Mouse (Mus musculus) gastrocnemius, adult 18-20 months (tissue): ENCODE data around the gene Slc36a2. TPM values are rescaled to one million over a fixed set of nuclear protein-coding genes. Genes with fewer than 3 reads are reported as not detected.

ENCODE experiments used
- DNase-seq: peaks from one replicate; pipeline ENCODE4 v3.0.0; 2021; ENCODE audit warnings: low spot score
- total RNA-seq, 2 experiments: library from RNA; stranded (reverse); gene quantifications; 2 replicates each; pipeline ENCODE4 v1.2.3; 2021

Gene Slc36a2
- total RNA-seq, 2 experiments from 2014 or later = 0.66 to 1.4 TPM

DNA sequence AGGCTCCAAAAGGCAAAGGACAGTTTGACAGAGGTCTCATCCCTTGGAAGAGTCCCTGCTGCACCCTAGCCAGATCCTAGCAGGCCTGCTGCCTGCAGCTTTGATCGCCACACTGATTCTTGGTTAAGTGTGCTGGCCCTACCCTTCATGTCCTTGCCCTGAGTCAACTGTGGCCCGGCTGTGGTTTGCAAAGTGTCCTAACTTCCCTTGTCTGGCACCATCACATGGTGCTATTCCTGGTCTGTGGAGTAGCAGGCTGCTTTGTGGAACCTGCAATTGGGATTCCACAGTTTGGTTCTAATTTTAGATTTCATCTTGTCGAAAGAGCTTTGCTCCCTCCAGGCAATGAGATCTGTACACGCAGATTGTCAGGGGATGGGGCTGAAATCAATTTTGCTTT is 2.4 kb upstream of the Slc36a2 start:
- no peak for DNase-seq

GRCm38 (mm10) chr11:55184246-55184645 is 631 bp downstream of the Slc36a2 start:
- DNase-seq = no peak

DNA sequence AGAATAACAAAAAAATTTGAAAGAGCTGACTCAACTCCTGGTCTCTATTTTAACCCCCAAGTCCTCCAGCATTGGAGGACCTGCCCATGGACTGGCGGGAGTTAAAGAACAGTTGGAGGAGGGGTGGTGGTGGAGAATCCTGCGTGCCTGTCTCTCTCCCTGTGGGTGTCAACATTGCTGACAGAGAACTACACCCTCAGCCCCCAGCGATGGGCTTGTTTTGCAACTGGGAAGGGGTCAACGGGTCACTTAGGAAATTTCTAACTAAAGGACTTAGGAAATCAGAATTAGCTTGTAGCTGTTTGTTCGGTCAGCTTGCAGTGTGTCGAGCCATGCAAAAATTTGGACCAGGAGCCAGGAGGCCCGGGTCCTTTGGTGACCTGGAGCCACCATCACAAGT is 1.8 kb downstream of the Slc36a2 start:
- DNase-seq = no peak

GRCm38 (mm10) chr11:55179856-55180255 is 5.0 kb downstream of the Slc36a2 start:
- DNase-seq = no peak

DNA sequence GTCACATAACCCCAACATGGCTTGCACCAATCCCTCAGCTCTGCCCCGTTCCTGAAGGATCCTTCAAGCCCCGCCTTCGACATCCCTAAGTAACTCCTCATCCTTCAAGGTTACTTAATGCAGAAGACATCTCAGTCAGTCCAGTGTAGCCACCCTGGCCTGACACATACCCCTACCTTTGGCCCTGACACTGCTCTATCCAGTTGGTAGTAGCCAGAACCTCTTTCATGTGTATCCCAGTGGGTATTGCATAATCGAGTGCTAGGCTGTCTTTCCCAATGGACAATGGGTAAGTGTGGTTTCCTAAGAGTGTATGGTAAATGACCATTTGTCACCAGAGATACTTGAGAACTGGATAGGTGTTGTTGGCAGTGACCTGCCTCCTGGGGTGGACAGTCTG is 6.0 kb downstream of the Slc36a2 start:
- DNase-seq = no peak

GRCm38 (mm10) chr11:55170501-55170900 is 14.4 kb downstream of the Slc36a2 start:
- no peak for DNase-seq

- no peak for DNase-seq
Observed at GRCm38 (mm10) chr11:55168914-55169313, 16.0 kb downstream of the Slc36a2 start.

GRCm38 (mm10) chr11:55168504-55168903 is 16.4 kb downstream of the Slc36a2 start:
- no peak for DNase-seq

GRCm38 (mm10) chr11:55165748-55166147 is 19.1 kb downstream of the Slc36a2 start:
- no peak for DNase-seq

DNA sequence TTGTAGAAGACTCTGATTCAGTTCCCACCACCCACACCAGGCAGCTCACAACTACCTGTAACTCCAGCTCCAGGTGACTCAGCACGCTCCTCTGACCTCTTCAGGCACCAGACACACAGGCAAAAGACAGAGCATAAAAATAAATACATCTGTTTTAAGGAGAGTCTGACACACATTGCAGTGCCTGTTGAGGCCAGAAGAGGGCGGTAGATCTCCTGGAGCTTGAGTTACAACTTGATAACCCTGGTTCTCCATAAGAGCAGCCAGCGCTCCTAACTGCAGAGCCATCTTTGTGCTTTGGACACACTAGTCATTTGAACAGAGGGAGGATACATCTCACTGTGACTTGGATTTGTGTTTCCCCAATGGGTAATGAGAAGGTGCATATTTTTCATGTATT is 20.2 kb downstream of the Slc36a2 start:
- peak; percentile 15 for DNase-seq

DNA sequence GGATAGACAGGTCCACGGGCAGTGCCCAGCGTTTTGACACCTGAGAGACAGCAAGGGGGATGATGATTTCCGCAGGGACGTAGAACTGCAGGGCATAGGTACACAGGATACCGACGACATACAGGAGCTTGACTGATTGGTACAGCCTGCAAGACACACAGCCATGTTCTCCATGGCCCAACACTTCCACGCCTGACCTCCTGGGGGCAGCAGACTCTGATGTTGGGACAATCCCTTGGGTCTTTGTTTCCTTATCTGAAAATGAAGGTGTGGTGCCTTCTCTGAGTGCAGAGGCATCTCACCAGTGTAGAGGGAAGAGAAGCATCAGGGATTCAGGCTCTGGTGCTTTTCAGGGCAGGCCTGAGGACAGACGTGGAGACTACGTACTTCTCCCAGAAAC is 22.2 kb downstream of the Slc36a2 start:
- no peak for DNase-seq

GRCm38 (mm10) chr11:55158785-55159359 is 26.0 kb downstream of the Slc36a2 start:
- peak; percentile 76 for DNase-seq

- DNase-seq = no peak
Observed at GRCm38 (mm10) chr11:55155070-55155421, 29.8 kb downstream of the Slc36a2 start.

- DNase-seq = no peak
Observed at GRCm38 (mm10) chr11:55154398-55155069, 30.3 kb downstream of the Slc36a2 start.

DNA sequence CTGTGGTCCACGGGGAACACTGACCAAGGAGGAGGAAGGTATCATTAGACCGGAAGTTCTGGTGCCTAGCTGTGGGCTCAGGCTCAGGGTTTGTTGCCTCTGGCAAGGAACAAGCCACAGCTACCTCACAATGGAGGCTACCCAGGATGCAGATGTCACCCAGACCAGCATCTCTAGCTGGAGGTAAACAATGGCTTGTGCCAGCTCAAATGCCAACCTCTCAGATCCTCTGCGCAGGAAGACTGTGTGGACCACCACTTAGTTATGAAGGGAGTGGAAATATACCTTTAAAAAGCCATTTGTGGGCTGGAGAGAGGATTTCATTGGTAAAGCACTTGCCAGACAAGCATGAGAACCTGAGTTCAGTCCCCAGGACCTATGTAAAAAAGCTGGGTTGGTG is 33.3 kb downstream of the Slc36a2 start, which contains the start of gene Slc36a3:
TSS of gene Slc36a3 (minus strand) at position 101 of the 400 bp plus-strand sequence.
- DNase-seq = no peak

- DNase-seq = no peak
Observed at GRCm38 (mm10) chr11:55148461-55148860, 36.4 kb downstream of the Slc36a2 start.

DNA sequence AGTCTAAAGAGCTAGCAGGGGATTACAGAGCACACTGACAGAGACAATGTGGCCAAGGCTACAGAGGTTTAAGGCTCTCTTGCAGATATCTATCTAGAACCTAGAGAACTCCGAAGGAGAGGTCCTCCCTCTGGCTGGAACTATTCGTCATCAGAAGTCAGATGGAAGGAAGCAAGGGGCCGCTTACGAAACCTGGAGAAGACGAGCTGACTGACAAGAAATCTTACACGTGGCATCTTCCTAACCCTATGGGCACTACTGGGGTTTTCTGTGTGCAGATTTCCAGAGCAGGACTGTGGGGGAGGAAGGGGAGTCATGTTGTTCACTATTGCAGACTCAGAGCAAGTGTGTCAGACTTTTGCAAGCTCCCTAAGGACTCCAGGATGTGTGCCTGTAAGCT is 37.5 kb downstream of the Slc36a2 start:
- DNase-seq = no peak

GRCm38 (mm10) chr11:55146855-55147254 is 38.0 kb downstream of the Slc36a2 start:
- no peak for DNase-seq

DNA sequence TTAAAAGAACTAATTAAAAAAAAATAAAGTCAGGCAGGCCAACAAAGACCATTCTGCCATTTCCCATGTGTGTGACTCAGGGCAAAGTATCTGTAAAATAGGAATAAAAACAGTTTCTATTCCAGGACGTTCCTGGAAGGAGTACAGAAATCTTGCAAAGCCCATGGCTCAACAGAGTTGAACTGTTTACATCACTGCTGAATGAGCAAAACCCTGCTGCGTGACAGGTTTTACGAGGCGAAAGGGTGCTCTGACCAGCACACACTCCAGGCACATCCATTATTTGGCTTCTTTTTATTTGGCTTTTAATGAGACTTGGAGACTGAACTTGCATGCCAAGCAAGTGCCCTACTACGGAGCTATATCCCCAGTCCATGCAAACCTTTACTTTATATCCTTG is 40.9 kb downstream of the Slc36a2 start:
- no peak for DNase-seq

GRCm38 (mm10) chr11:55141502-55141901 is 43.4 kb downstream of the Slc36a2 start:
- DNase-seq = no peak

DNA sequence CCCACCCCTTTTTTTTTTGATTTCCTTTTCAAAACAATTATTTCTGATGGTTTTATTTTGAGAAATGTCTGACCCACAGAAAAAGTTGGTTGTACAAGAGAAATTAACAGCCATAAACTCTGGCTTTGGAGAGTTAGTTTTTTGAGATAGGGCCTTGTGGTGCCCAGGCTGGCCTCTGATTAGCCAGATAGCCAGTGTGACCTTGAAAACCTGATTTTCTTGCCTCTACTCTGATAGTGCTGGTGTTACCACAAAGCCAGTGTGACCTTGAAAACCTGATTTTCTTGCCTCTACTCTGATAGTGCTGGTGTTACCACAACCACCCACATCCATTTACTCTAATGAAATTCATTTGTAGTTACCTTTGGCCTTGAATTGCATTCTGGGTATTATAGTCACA is 47.2 kb downstream of the Slc36a2 start:
- no peak for DNase-seq

- DNase-seq = no peak
Observed at GRCm38 (mm10) chr11:55136770-55137547, 47.9 kb downstream of the Slc36a2 start.

DNA sequence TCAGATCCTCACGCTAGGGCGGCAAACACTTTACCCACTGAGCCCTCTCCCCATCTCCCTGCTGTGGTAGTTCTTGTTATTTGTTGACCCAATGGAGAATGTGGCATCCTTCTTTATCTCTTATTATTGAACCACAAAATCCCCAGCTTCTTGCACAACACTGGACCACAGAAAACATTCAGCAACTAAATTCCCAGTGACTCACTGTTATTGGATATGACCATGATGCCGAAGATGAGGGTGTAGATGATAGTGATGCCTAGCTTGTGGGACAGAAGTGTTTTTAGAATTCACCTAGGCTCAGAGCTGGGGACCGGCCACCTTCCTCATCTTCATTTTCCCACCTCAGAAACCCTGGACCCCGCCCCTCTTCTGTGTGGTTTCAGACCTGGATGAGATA is 50.0 kb downstream of the Slc36a2 start:
- DNase-seq = no peak
